Mouse (Mus musculus) bone marrow, adult 2 months (tissue): ENCODE data around the gene Mx1. TPM values are rescaled to one million over a fixed set of nuclear protein-coding genes. Genes with fewer than 3 reads are reported as not detected.
A peak's percentile ranks its signal among the peaks of the same experiment; 100 is the strongest.

Experiments
- H3K27ac ChIP-seq: fragments of 200-500 bp; 2 replicates; pipeline ENCODE4 v1.5.1; 2012; ENCODE audit warnings: low read depth, mild to moderate bottlenecking, control low read depth, inconsistent platforms, low read length; ENCODE audit not compliant: control insufficient read depth, poor library complexity, insufficient read depth
- H3K4me1 ChIP-seq: fragments of 200-500 bp; 2 replicates; pipeline ENCODE4 v1.6.1; 2011; ENCODE audit warnings: low read length; ENCODE audit not compliant: control insufficient read depth, insufficient read depth
- H3K4me3 ChIP-seq: fragments of 200-500 bp; replicated peaks from 2 replicates; pipeline ENCODE3; 2011; ENCODE audit warnings: mild to moderate bottlenecking, low read depth, low read length, control low read depth; ENCODE audit not compliant: control insufficient read depth
- CTCF ChIP-seq: fragments of 200-500 bp; IDR thresholded peaks from 2 replicates; pipeline ENCODE4 v1.5.1; 2011; ENCODE audit warnings: low read length, control low read depth; ENCODE audit not compliant: control insufficient read depth, insufficient read depth
- POLR2A ChIP-seq: fragments of 200-500 bp; IDR thresholded peaks from 2 replicates; pipeline ENCODE4 v1.6.1; 2011; ENCODE audit warnings: low read depth, mild to moderate bottlenecking, control low read depth, low read length, borderline replicate concordance; ENCODE audit not compliant: control insufficient read depth
- WGBS: fragments of 180-500 bp; shearing (Covaris S2); methylation state at CpG from one replicate; pipeline ENCODE4 v1.1.7; 2018; 5-methylcytosine and 5-hydroxymethylcytosine counted together
- polyA plus RNA-seq: library from polyadenylated mRNA; stranded (reverse); fragments of >200 nt; gene quantifications from 2 replicates; pipeline ENCODE4 v1.2.4, GENCODE M21; 2011; ENCODE audit warnings: low replicate concordance; ENCODE audit not compliant: missing spikeins, insufficient read depth, insufficient read length

The Mx1 gene
- 6.4 and 7.8 TPM in 2 replicates for polyA plus RNA-seq

- WGBS = 12% methylated on average over 4 of the region's 4 CpGs
- Histone ChIP-seq H3K4me3 (peak within 1 kb of the TSS; percentile 39), H3K27ac (peak within 1 kb of the TSS; percentile 20), H3K4me1 (no peaks in the 10 kb centered on the region; the same call in none of the 2 replicates)
- TF ChIP-seq CTCF (no peak), POLR2A (no peak)
These were observed at the start of gene Mx1 for GRCm38 (mm10) chr16:97462481-97463181. TSS of gene Mx1 (minus strand) at chr16:97462907.

GRCm38 (mm10) chr16:97512347-97512751, 49.6 kb upstream of the Mx1 start:
- no peaks in the 10 kb centered on the region for H3K4me1 ChIP-seq
- H3K27ac ChIP-seq = no peak overlapping the region
- TF ChIP-seq POLR2A (no peak), CTCF (no peak)
- no peak overlapping the region for H3K4me3 ChIP-seq
- WGBS = 92% methylated on average over 12 of the region's 12 CpGs

GRCm38 (mm10) chr16:97511495-97511894, 48.8 kb upstream of the Mx1 start:
- no peak overlapping the region for H3K4me3 ChIP-seq
- TF ChIP-seq POLR2A (no peak), CTCF (no peak)
- no peaks in the 10 kb centered on the region for H3K4me1 ChIP-seq
- H3K27ac ChIP-seq = no peak overlapping the region

GRCm38 (mm10) chr16:97510849-97511248, 48.1 kb upstream of the Mx1 start:
- no peak overlapping the region for H3K27ac ChIP-seq
- no peak for TF ChIP-seq POLR2A
- WGBS = 13% methylated on average over 5 of the region's 5 CpGs
- no peaks in the 10 kb centered on the region for H3K4me1 ChIP-seq
- H3K4me3 ChIP-seq = no peak overlapping the region

GRCm38 (mm10) chr16:97507783-97508182, 45.1 kb upstream of the Mx1 start:
- no peak for TF ChIP-seq CTCF
- no peak for TF ChIP-seq POLR2A
- no peak overlapping the region for H3K27ac ChIP-seq
- no peak overlapping the region for H3K4me3 ChIP-seq
- no peaks in the 10 kb centered on the region for H3K4me1 ChIP-seq

- WGBS = 78% methylated on average over 3 of the region's 3 CpGs
- Histone ChIP-seq H3K4me3 (no peak overlapping the region), H3K27ac (no peak overlapping the region), H3K4me1 (no peaks in the 10 kb centered on the region)
- TF ChIP-seq POLR2A (no peak), CTCF (no peak)
These were observed 42.1 kb upstream of the Mx1 start for GRCm38 (mm10) chr16:97504793-97505192.

GRCm38 (mm10) chr16:97503849-97504248, 41.1 kb upstream of the Mx1 start:
- WGBS = 43% methylated on average over 3 of the region's 3 CpGs
- no peak for TF ChIP-seq POLR2A
- TF ChIP-seq CTCF = no peak
- Histone ChIP-seq H3K4me3 (no peak overlapping the region), H3K27ac (no peak overlapping the region), H3K4me1 (no peaks in the 10 kb centered on the region)

- Histone ChIP-seq H3K4me3 (no peak overlapping the region), H3K27ac (no peak overlapping the region), H3K4me1 (no peaks in the 10 kb centered on the region)
- TF ChIP-seq CTCF (no peak), POLR2A (no peak)
- WGBS = 86% methylated on average over 7 of the region's 7 CpGs
These were observed 38.2 kb upstream of the Mx1 start for GRCm38 (mm10) chr16:97500901-97501300.

GRCm38 (mm10) chr16:97499450-97499849, 36.7 kb upstream of the Mx1 start:
- no peak for TF ChIP-seq CTCF
- Histone ChIP-seq H3K4me3 (no peak overlapping the region), H3K27ac (no peak overlapping the region), H3K4me1 (no peaks in the 10 kb centered on the region)
- WGBS = 86% methylated on average over 7 of the region's 7 CpGs
